Mouse (Mus musculus) heart, adult 2 months (tissue): ENCODE measurements around the gene Pcp2.

ENCODE experiments used
- CTCF ChIP-seq: fragments of 200-600 bp; IDR thresholded peaks from 2 replicates; pipeline ENCODE4 v1.8.1; 2022; ENCODE audit warnings: antibody characterized with exemption, mild to moderate bottlenecking, moderate library complexity
- EP300 ChIP-seq: fragments of 200-500 bp; IDR thresholded peaks from 2 replicates; pipeline ENCODE4 v1.6.1; 2011; ENCODE audit warnings: low read depth, low read length, control low read depth; ENCODE audit not compliant: insufficient read depth

- TF ChIP-seq EP300: peak; percentile 60; the same call in 1 of the 2 replicates
- peak; percentile 94 for TF ChIP-seq CTCF
Observed at GRCm38 (mm10) chr8:3671980-3672491, 46.7 kb upstream of the Pcp2 start, which contains the start of gene Fcor.
